ENCODE assay signal across 31 mouse cellular contexts in genomic region chr7:46995558-46995957, GRCm38 (mm10). TPM values are rescaled to one million over a fixed set of nuclear protein-coding genes. Genes with fewer than 3 reads are reported as not detected.
DNase-seq lines count a peak whose midpoint lies in the region; ATAC-seq and TF ChIP-seq lines count a peak whose summit lies in the region.
"Had no signal": no experiment of that assay in that cellular context is flagged by ENCODE, and none has a peak within 500 bp of the region (broad histone marks: within the 10 kb centered on the region; RNA-seq: fewer than 3 reads in every experiment).

No protein-coding gene starts in this region.

- peak; percentile 52 for TF ChIP-seq EP300 in liver, embryonic 14.5 days (IDR thresholded peaks at IDR 0.05; ENCODE audit: low read depth)
- 0 out of 2 replicates have a peak, but pooled peaks have one; percentile 34 for TF ChIP-seq EP300 in liver, postnatal 0 days (IDR thresholded peaks at IDR 0.05; ENCODE audit: low read depth)

- H3K9me3 ChIP-seq in liver, embryonic 11.5 days (ENCODE audit: control insufficient read depth, low read length), result no peaks in the 10 kb centered on the region
- no peaks in the 10 kb centered on the region for H3K9me3 ChIP-seq in liver, embryonic 14.5 days (ENCODE audit: control insufficient read depth, low read length)
- H3K9me3 ChIP-seq in liver, postnatal 0 days (ENCODE audit: low read length), result no peaks in the 10 kb centered on the region
- H3K9me3 ChIP-seq: embryonic facial prominence, embryonic 12.5 days; embryonic facial prominence, embryonic 15.5 days; G1E; heart, embryonic 12.5 days; heart, embryonic 15.5 days; hindbrain, embryonic 10.5 days; hindbrain, embryonic 13.5 days had no signal

- peak; percentile 66 for ATAC-seq in liver, embryonic 11.5 days (replicated peaks; ENCODE audit: low FRiP score)
- ATAC-seq in liver, embryonic 14.5 days (ENCODE audit: insufficient read depth), result peak; percentile 47
- ATAC-seq in liver, postnatal 0 days, result no peak
- ATAC-seq: forebrain, embryonic 14.5 days; forebrain, postnatal 0 days; Patski had no signal

- 57% methylated on average over 3 of the region's 3 CpGs for WGBS in liver, embryonic 11.5 days
- 22% methylated on average over 3 of the region's 3 CpGs for WGBS in liver, embryonic 14.5 days (ENCODE audit: insufficient replicate concordance)
- whole genome bisulfite sequencing in liver, postnatal 0 days (ENCODE audit: insufficient replicate concordance), result 62% methylated on average over 3 of the region's 3 CpGs

- H3K36me3 ChIP-seq in liver, embryonic 11.5 days (ENCODE audit: control insufficient read depth, insufficient read depth, low read length), result peaks cover 41% of the 10 kb centered on the region
- peaks cover 69% of the 10 kb centered on the region for H3K36me3 ChIP-seq in liver, embryonic 14.5 days (replicated peaks; ENCODE audit: control insufficient read depth, insufficient read depth, low read depth)
- peaks cover 70% of the 10 kb centered on the region for H3K36me3 ChIP-seq in liver, postnatal 0 days (replicated peaks; ENCODE audit: insufficient read depth, low read length)

- no peak for TF ChIP-seq CTCF in liver, embryonic 14.5 days (IDR thresholded peaks at IDR 0.05; ENCODE audit: low read depth)
- no peak for TF ChIP-seq CTCF in liver, postnatal 0 days (IDR thresholded peaks at IDR 0.05; ENCODE audit: low read depth)

- H3K27ac ChIP-seq in liver, embryonic 11.5 days (ENCODE audit: low read depth, low read length), result peak overlapping the region; percentile 84
- H3K27ac ChIP-seq in liver, embryonic 14.5 days, result peak overlapping the region; percentile 14; the same call in 1 of the 2 replicates
- H3K27ac ChIP-seq in liver, postnatal 0 days (ENCODE audit: low read depth), result no peak overlapping the region
- H3K27ac ChIP-seq: embryonic facial prominence, embryonic 12.5 days; embryonic facial prominence, embryonic 15.5 days; heart, embryonic 15.5 days; hindbrain, embryonic 10.5 days; hindbrain, embryonic 13.5 days had no signal

- peaks cover 40% of the 10 kb centered on the region for H3K4me1 ChIP-seq in liver, embryonic 11.5 days (replicated peaks; ENCODE audit: control insufficient read depth, insufficient read depth, low read length)
- peaks cover 43 to 47% of the 10 kb centered on the region in 2 experiments for H3K4me1 ChIP-seq in liver, embryonic 14.5 days (replicated peaks; ENCODE audit: control insufficient read depth in 2 of 2, insufficient read depth in 2 of 2, low read length in 1 of 2)
- H3K4me1 ChIP-seq in liver, postnatal 0 days (ENCODE audit: insufficient read depth), result peaks cover 20% of the 10 kb centered on the region

- no peak overlapping the region for H3K4me3 ChIP-seq in liver, embryonic 11.5 days (ENCODE audit: low read depth, low read length)
- no peak overlapping the region for H3K4me3 ChIP-seq in liver, embryonic 14.5 days (ENCODE audit: insufficient read depth in 1 of 2, low read depth in 2 of 2, low read length in 2 of 2)
- no peak overlapping the region for H3K4me3 ChIP-seq in liver, postnatal 0 days (ENCODE audit: low read depth, low read length)
- H3K4me3 ChIP-seq: embryonic facial prominence, embryonic 12.5 days; embryonic facial prominence, embryonic 15.5 days; heart, embryonic 12.5 days; heart, embryonic 15.5 days; hindbrain, embryonic 10.5 days; hindbrain, embryonic 13.5 days had no signal

- no peak overlapping the region for H3K9ac ChIP-seq in liver, embryonic 11.5 days (ENCODE audit: low read depth, low read length)
- no peak overlapping the region for H3K9ac ChIP-seq in liver, embryonic 14.5 days (replicated peaks)
- H3K9ac ChIP-seq in liver, postnatal 0 days (replicated peaks), result no peak overlapping the region
- H3K9ac ChIP-seq: embryonic facial prominence, embryonic 12.5 days; embryonic facial prominence, embryonic 15.5 days; forebrain, postnatal 0 days; heart, embryonic 12.5 days; heart, embryonic 15.5 days; hindbrain, embryonic 13.5 days had no signal

- no peaks in the 10 kb centered on the region for H3K27me3 ChIP-seq in liver, embryonic 11.5 days (replicated peaks; ENCODE audit: control insufficient read depth, insufficient read depth, low read length)
- H3K27me3 ChIP-seq in liver, embryonic 14.5 days (ENCODE audit: control insufficient read depth, insufficient read depth, low read length), result no peaks in the 10 kb centered on the region
- H3K27me3 ChIP-seq in liver, postnatal 0 days (ENCODE audit: insufficient read depth, low read length), result no peaks in the 10 kb centered on the region
- H3K27me3 ChIP-seq: CH12.LX; embryonic facial prominence, embryonic 12.5 days; embryonic facial prominence, embryonic 15.5 days; heart, embryonic 12.5 days; heart, embryonic 15.5 days; hindbrain, embryonic 13.5 days; Patski had no signal

- DNase-seq in c-Kit-positive CD71-positive TER-119-negative erythroid progenitor cells, embryonic 14.5 days (ENCODE audit: low read depth), result peak; percentile 40
- DNase-seq in liver, embryonic 11.5 days (ENCODE audit: low spot score), result no peak
- peak in 1 of 3 experiments; percentile 34 for DNase-seq in liver, embryonic 14.5 days (ENCODE audit: low read depth in 3 of 3, low spot score in 3 of 3)
- no peak for DNase-seq in liver, postnatal 0 days
- no peak for DNase-seq in kidney, adult 8-10 months
- DNase-seq in kidney, postnatal 10 days, result no peak
- no peak for DNase-seq in thymus, adult 18-20 months
- DNase-seq: adrenal gland, postnatal 10 days; adrenal gland, postnatal 36 days; B cell, adult 2 months; cerebellum, adult 11 months; cerebellum, adult 2 months; cerebellum, adult 9-11 months; cerebellum, postnatal 25 days; forebrain, postnatal 0 days; gastrocnemius, postnatal 25 days; heart, adult 18-20 months; heart, postnatal 10 days; heart, postnatal 36 days had no signal

- no peak overlapping the region for H3K4me2 ChIP-seq in liver, embryonic 11.5 days
- peak overlapping the region; percentile 11; the same call in 1 of the 2 replicates for H3K4me2 ChIP-seq in liver, embryonic 14.5 days (ENCODE audit: low read depth)
- no peak overlapping the region for H3K4me2 ChIP-seq in liver, postnatal 0 days (ENCODE audit: low read depth, low read length)
- H3K4me2 ChIP-seq: embryonic facial prominence, embryonic 12.5 days; embryonic facial prominence, embryonic 15.5 days; heart, embryonic 12.5 days; heart, embryonic 15.5 days; hindbrain, embryonic 13.5 days had no signal

RNA-seq across cellular contexts. Expression of gene Gm9999, which starts 12.2 kb away (rescaled TPM):
- polyA plus RNA-seq in liver, embryonic 11.5 days (2014; fragmentation: Nextera tagmentation; extraction: Ambion mirVana), result not detected in 2 replicates
- not detected in 2 replicates for polyA plus RNA-seq in liver, embryonic 14.5 days (2012; rRNA removed)
- polyA plus RNA-seq in liver, embryonic 14.5 days (2014; fragmentation: Nextera tagmentation; extraction: Ambion mirVana), result not detected in 2 replicates
- not detected in 2 replicates for polyA plus RNA-seq in liver, postnatal 0 days (2015; fragmentation: Nextera tagmentation; extraction: Ambion mirVana)
- polyA plus RNA-seq: cerebellum, adult 2 months; embryonic facial prominence, embryonic 12.5 days; embryonic facial prominence, embryonic 15.5 days; forebrain, embryonic 11.5 days; forebrain, embryonic 14.5 days; forebrain, postnatal 0 days; frontal cortex, adult 2 months; G1E; heart, embryonic 12.5 days; heart, embryonic 15.5 days; hindbrain, embryonic 10.5 days; hindbrain, embryonic 13.5 days; Patski had no signal

RNA-seq across cellular contexts. Expression of gene Spty2d1, which starts 12.7 kb away (rescaled TPM):
- polyA plus RNA-seq in liver, embryonic 11.5 days (2014; fragmentation: Nextera tagmentation; extraction: Ambion mirVana), result 21.4 and 25.3 TPM in 2 replicates
- polyA plus RNA-seq in liver, embryonic 14.5 days (2012; rRNA removed), result 3.5 and 5.9 TPM in 2 replicates
- 10.1 and 10.4 TPM in 2 replicates for polyA plus RNA-seq in liver, embryonic 14.5 days (2014; fragmentation: Nextera tagmentation; extraction: Ambion mirVana)
- polyA plus RNA-seq in liver, postnatal 0 days (2015; fragmentation: Nextera tagmentation; extraction: Ambion mirVana), result 6.0 and 6.4 TPM in 2 replicates

RNA-seq across cellular contexts. Expression of gene Uevld, which starts 37.2 kb away (rescaled TPM):
- polyA plus RNA-seq in liver, embryonic 11.5 days (2014; fragmentation: Nextera tagmentation; extraction: Ambion mirVana), result 9.1 and 10.5 TPM in 2 replicates
- polyA plus RNA-seq in liver, embryonic 14.5 days (2012; rRNA removed), result 2.8 and 3.9 TPM in 2 replicates
- polyA plus RNA-seq in liver, embryonic 14.5 days (2014; fragmentation: Nextera tagmentation; extraction: Ambion mirVana), result 5.8 and 6.4 TPM in 2 replicates
- polyA plus RNA-seq in liver, postnatal 0 days (2015; fragmentation: Nextera tagmentation; extraction: Ambion mirVana), result 2.6 and 3.2 TPM in 2 replicates

RNA-seq across cellular contexts. Expression of gene Tmem86a, which starts 54.8 kb away (rescaled TPM):
- 23.3 and 24.2 TPM in 2 replicates for polyA plus RNA-seq in liver, embryonic 11.5 days (2014; fragmentation: Nextera tagmentation; extraction: Ambion mirVana)
- 12.6 and 14.8 TPM in 2 replicates for polyA plus RNA-seq in liver, embryonic 14.5 days (2012; rRNA removed)
- 16.6 and 16.9 TPM in 2 replicates for polyA plus RNA-seq in liver, embryonic 14.5 days (2014; fragmentation: Nextera tagmentation; extraction: Ambion mirVana)
- polyA plus RNA-seq in liver, postnatal 0 days (2015; fragmentation: Nextera tagmentation; extraction: Ambion mirVana), result 35.6 and 42.0 TPM in 2 replicates
